Mouse (Mus musculus) midbrain, embryonic 16.5 days (tissue): ENCODE results near the gene Wscd2. TPM values are rescaled to one million over a fixed set of nuclear protein-coding genes. Genes with fewer than 3 reads are reported as not detected.

Experiments
- ATAC-seq: fragments of 200-750 bp; cut with Nextera tagmentation; 2 replicates; pipeline ENCODE4 v1.8.0; 2017; ENCODE audit warnings: moderate TSS enrichment
- H3K27ac ChIP-seq: fragments of 300-500 bp; sonication (generic); 2 replicates; pipeline ENCODE4 v1.5.1; 2014; ENCODE audit warnings: mild to moderate bottlenecking, low read length, mixed read lengths
- H3K27me3 ChIP-seq: fragments of 300-500 bp; sonication (generic); 2 replicates; pipeline ENCODE4 v1.6.1; 2014; ENCODE audit warnings: low read depth, low read length, mixed read lengths; ENCODE audit not compliant: control insufficient read depth, insufficient read depth
- H3K36me3 ChIP-seq: fragments of 300-500 bp; sonication (generic); 2 replicates; pipeline ENCODE4 v1.6.1; 2014; ENCODE audit warnings: mild to moderate bottlenecking, low read length, moderate library complexity, mixed read lengths; ENCODE audit not compliant: control insufficient read depth, insufficient read depth
- H3K4me1 ChIP-seq: fragments of 300-500 bp; sonication (generic); 2 replicates; pipeline ENCODE4 v1.6.1; 2014; ENCODE audit warnings: mild to moderate bottlenecking, low read length, mixed read lengths; ENCODE audit not compliant: control insufficient read depth, insufficient read depth
- H3K4me2 ChIP-seq: fragments of 300-500 bp; sonication (generic); 2 replicates; pipeline ENCODE4 v1.6.1; 2014; ENCODE audit warnings: mild to moderate bottlenecking, low read length, mixed read lengths
- H3K4me3 ChIP-seq: fragments of 300-500 bp; sonication (generic); 2 replicates; pipeline ENCODE4 v1.5.1; 2014; ENCODE audit warnings: low read depth, mild to moderate bottlenecking, low read length, moderate library complexity, mixed read lengths
- H3K9ac ChIP-seq: fragments of 300-500 bp; sonication (generic); 2 replicates; pipeline ENCODE4 v1.6.1; 2014; ENCODE audit warnings: low read depth, low read length, mixed read lengths
- H3K9me3 ChIP-seq: fragments of 300-500 bp; sonication (generic); replicated peaks from 2 replicates; pipeline ENCODE4 v1.6.1; 2014; ENCODE audit warnings: mild to moderate bottlenecking, low read length, mixed read lengths; ENCODE audit not compliant: control insufficient read depth, poor library complexity, severe bottlenecking
- WGBS: fragments of 180-500 bp; shearing (Covaris S2); extraction: QIAGEN DNeasy Blood & Tissue Kit; methylation state at CpG from one replicate; pipeline ENCODE4 v1.1.7; 2014; 5-methylcytosine and 5-hydroxymethylcytosine counted together
- polyA plus RNA-seq: library from polyadenylated mRNA; unstranded; fragments of >200 nt; fragmentation: Nextera tagmentation; extraction: Ambion mirVana; gene quantifications from 2 replicates; pipeline ENCODE4 v1.2.1, GENCODE M21; 2015

Wscd2 gene
- polyA plus RNA-seq, 1 experiment from 2014 or later, result 16.1 TPM

GRCm38 (mm10) chr5:113538826-113539225 lies 48.7 kb downstream of the Wscd2 start:
- Histone ChIP-seq H3K4me1 (peaks cover 22% of the 10 kb centered on the region), H3K4me2 (no peak overlapping the region), H3K36me3 (no peaks in the 10 kb centered on the region), H3K9ac (no peak overlapping the region), H3K27ac (no peak overlapping the region), H3K9me3 (no peaks in the 10 kb centered on the region), H3K27me3 (no peaks in the 10 kb centered on the region), H3K4me3 (no peak overlapping the region)
- WGBS, result 68% methylated on average over 1 of the region's 1 CpGs
- ATAC-seq, result no peak

GRCm38 (mm10) chr5:113539438-113539837 lies 49.3 kb downstream of the Wscd2 start:
- Histone ChIP-seq H3K27ac (no peak overlapping the region), H3K9me3 (no peaks in the 10 kb centered on the region), H3K4me1 (peaks cover 22% of the 10 kb centered on the region), H3K4me2 (no peak overlapping the region), H3K36me3 (no peaks in the 10 kb centered on the region), H3K27me3 (no peaks in the 10 kb centered on the region), H3K4me3 (no peak overlapping the region), H3K9ac (no peak overlapping the region)
- 76% methylated on average over 2 of the region's 2 CpGs for WGBS
- no peak for ATAC-seq

GRCm38 (mm10) chr5:113539858-113540257 lies 49.7 kb downstream of the Wscd2 start:
- no peaks in the 10 kb centered on the region for H3K36me3 ChIP-seq
- no peak overlapping the region for H3K4me3 ChIP-seq
- no peak overlapping the region for H3K4me2 ChIP-seq
- WGBS, result 87% methylated on average over 7 of the region's 7 CpGs
- peaks cover 22% of the 10 kb centered on the region for H3K4me1 ChIP-seq
- no peaks in the 10 kb centered on the region for H3K9me3 ChIP-seq
- no peak overlapping the region for H3K9ac ChIP-seq
- H3K27ac ChIP-seq, result no peak overlapping the region
- no peak for ATAC-seq
- no peaks in the 10 kb centered on the region for H3K27me3 ChIP-seq

GRCm38 (mm10) chr5:113541196-113541595 lies 51.1 kb downstream of the Wscd2 start:
- no peak for ATAC-seq
- Histone ChIP-seq H3K4me1 (peaks cover 21% of the 10 kb centered on the region), H3K9ac (no peak overlapping the region)

GRCm38 (mm10) chr5:113542885-113543476 lies 52.8 kb downstream of the Wscd2 start:
- WGBS, result 28% methylated on average over 10 of the region's 10 CpGs
- H3K27ac ChIP-seq, result no peak overlapping the region
- no peaks in the 10 kb centered on the region for H3K36me3 ChIP-seq
- H3K4me1 ChIP-seq, result peaks cover 5% of the 10 kb centered on the region
- no peak for ATAC-seq
- no peak overlapping the region for H3K4me2 ChIP-seq
- no peak overlapping the region for H3K9ac ChIP-seq
- no peaks in the 10 kb centered on the region for H3K27me3 ChIP-seq
- H3K4me3 ChIP-seq, result no peak overlapping the region
- H3K9me3 ChIP-seq, result no peaks in the 10 kb centered on the region

More at GRCm38 (mm10) chr5:113541196-113541595, 51.1 kb downstream of the Wscd2 start:
- no peaks in the 10 kb centered on the region for H3K36me3 ChIP-seq
- WGBS, result 56% methylated on average over 5 of the region's 5 CpGs
- no peaks in the 10 kb centered on the region for H3K27me3 ChIP-seq
- H3K4me2 ChIP-seq, result no peak overlapping the region
- no peak overlapping the region for H3K27ac ChIP-seq
- no peaks in the 10 kb centered on the region for H3K9me3 ChIP-seq
- no peak overlapping the region for H3K4me3 ChIP-seq

- ATAC-seq, result no peak
- H3K9ac ChIP-seq, result no peak overlapping the region
These were observed 58.0 kb downstream of the Wscd2 start for GRCm38 (mm10) chr5:113547949-113548700.

GRCm38 (mm10) chr5:113550249-113550648 lies 60.1 kb downstream of the Wscd2 start:
- Histone ChIP-seq H3K27me3 (peaks cover 3% of the 10 kb centered on the region; the same call in 1 of the 2 replicates), H3K4me2 (no peak overlapping the region), H3K9me3 (no peaks in the 10 kb centered on the region), H3K27ac (no peak overlapping the region), H3K4me1 (peaks cover 10% of the 10 kb centered on the region), H3K9ac (no peak overlapping the region), H3K36me3 (no peaks in the 10 kb centered on the region), H3K4me3 (no peak overlapping the region)
- 60% methylated on average over 8 of the region's 8 CpGs for WGBS
- ATAC-seq, result no peak

More at GRCm38 (mm10) chr5:113547949-113548700, 58.0 kb downstream of the Wscd2 start:
- 53% methylated on average over 14 of the region's 14 CpGs for WGBS
- Histone ChIP-seq H3K9me3 (no peaks in the 10 kb centered on the region), H3K36me3 (no peaks in the 10 kb centered on the region), H3K4me1 (peaks cover 4% of the 10 kb centered on the region), H3K27ac (no peak overlapping the region), H3K4me3 (no peak overlapping the region), H3K27me3 (peaks cover 3% of the 10 kb centered on the region; the same call in 1 of the 2 replicates), H3K4me2 (no peak overlapping the region)

- Histone ChIP-seq H3K9ac (no peak overlapping the region), H3K27ac (no peak overlapping the region), H3K4me1 (peaks cover 10% of the 10 kb centered on the region; the same call in 1 of the 2 replicates), H3K27me3 (peaks cover 3% of the 10 kb centered on the region; the same call in 1 of the 2 replicates), H3K4me2 (no peak overlapping the region), H3K9me3 (no peaks in the 10 kb centered on the region), H3K4me3 (no peak overlapping the region), H3K36me3 (no peaks in the 10 kb centered on the region)
- WGBS, result 35% methylated on average over 19 of the region's 19 CpGs
- ATAC-seq, result no peak
These were observed 60.6 kb downstream of the Wscd2 start for GRCm38 (mm10) chr5:113550759-113551158.

GRCm38 (mm10) chr5:113553402-113553897 lies 63.3 kb downstream of the Wscd2 start:
- Histone ChIP-seq H3K27ac (no peak overlapping the region), H3K4me2 (no peak overlapping the region), H3K4me1 (peaks cover 10% of the 10 kb centered on the region; the same call in 1 of the 2 replicates), H3K4me3 (no peak overlapping the region), H3K27me3 (peaks cover 3% of the 10 kb centered on the region; the same call in 1 of the 2 replicates), H3K36me3 (no peaks in the 10 kb centered on the region), H3K9me3 (no peaks in the 10 kb centered on the region), H3K9ac (no peak overlapping the region)
- no peak for ATAC-seq
- WGBS, result 17% methylated on average over 9 of the region's 9 CpGs
